In genomic region chr11:54931405-54932093, GRCm38 (mm10) we compare ENCODE assay signal across 8 mouse cellular contexts. TPM values are rescaled to one million over a fixed set of nuclear protein-coding genes. Genes with fewer than 3 reads are reported as not detected.
DNase-seq lines count a peak whose midpoint lies in the region; ATAC-seq and TF ChIP-seq lines count a peak whose summit lies in the region.
"Had no signal": no experiment of that assay in that cellular context is flagged by ENCODE, and none has a peak within 500 bp of the region (broad histone marks: within the 10 kb centered on the region; RNA-seq: fewer than 3 reads in every experiment).

No protein-coding gene starts in this region.

- H3K9ac ChIP-seq in intestine, postnatal 0 days (ENCODE audit: low read depth, low read length) = no peak overlapping the region
- no peak overlapping the region for H3K9ac ChIP-seq in intestine, embryonic 16.5 days (ENCODE audit: low read depth, low read length)
- H3K9ac ChIP-seq: limb, embryonic 12.5 days had no signal

- H3K9me3 ChIP-seq in intestine, postnatal 0 days (ENCODE audit: control insufficient read depth) = no peaks in the 10 kb centered on the region
- no peaks in the 10 kb centered on the region for H3K9me3 ChIP-seq in intestine, embryonic 16.5 days (ENCODE audit: control insufficient read depth, low read length)
- H3K9me3 ChIP-seq: limb, embryonic 12.5 days had no signal

- no peak overlapping the region for H3K4me2 ChIP-seq in intestine, postnatal 0 days (replicated peaks; ENCODE audit: low read depth)
- H3K4me2 ChIP-seq in intestine, embryonic 16.5 days (ENCODE audit: low read depth, low read length) = no peak overlapping the region
- H3K4me2 ChIP-seq: limb, embryonic 12.5 days had no signal

- no peak overlapping the region for H3K4me3 ChIP-seq in intestine, postnatal 0 days (ENCODE audit: low read depth, low read length)
- H3K4me3 ChIP-seq in intestine, embryonic 16.5 days (ENCODE audit: low read length) = no peak overlapping the region
- H3K4me3 ChIP-seq: limb, embryonic 12.5 days had no signal

- peaks cover 92% of the 10 kb centered on the region for H3K36me3 ChIP-seq in intestine, postnatal 0 days (ENCODE audit: control insufficient read depth, insufficient read depth)
- H3K36me3 ChIP-seq in intestine, embryonic 16.5 days (ENCODE audit: control insufficient read depth, insufficient read depth, low read length) = peaks cover 28% of the 10 kb centered on the region

- WGBS in intestine, postnatal 0 days = 74% methylated on average over 5 of the region's 5 CpGs
- 67% methylated on average over 5 of the region's 5 CpGs for WGBS in intestine, embryonic 16.5 days

- no peak for ATAC-seq in intestine, postnatal 0 days
- no peak for ATAC-seq in intestine, embryonic 16.5 days

- TF ChIP-seq CTCF in intestine, postnatal 0 days (IDR thresholded peaks at IDR 0.05; ENCODE audit: low read depth) = peak; percentile 86

- DNase-seq in CD8-positive naive resting alpha-beta T cell, adult 2 months (ENCODE audit: low read depth in 2 of 2, low spot score in 2 of 2) = peak; percentile 51 to 74
- peak; percentile 57 for DNase-seq in ZHBTc4 (ENCODE audit: low read depth, low spot score)
- peak; percentile 42 to 51 for DNase-seq in frontal cortex, postnatal 36 days (ENCODE audit: low spot score in 2 of 2)
- DNase-seq in lung, postnatal 36 days = peak; percentile 80
- peak; percentile 66 for DNase-seq in thymus, postnatal 0 days (ENCODE audit: low spot score)

- no peak overlapping the region for H3K27ac ChIP-seq in intestine, postnatal 0 days (ENCODE audit: low read depth, low read length)
- no peak overlapping the region for H3K27ac ChIP-seq in intestine, embryonic 16.5 days (ENCODE audit: low read length)
- H3K27ac ChIP-seq: limb, embryonic 12.5 days had no signal

- H3K27me3 ChIP-seq in intestine, postnatal 0 days (replicated peaks; ENCODE audit: control insufficient read depth, insufficient read depth, low read length) = no peaks in the 10 kb centered on the region
- H3K27me3 ChIP-seq in intestine, embryonic 16.5 days (replicated peaks; ENCODE audit: control insufficient read depth, insufficient read depth, low read length) = no peaks in the 10 kb centered on the region
- H3K27me3 ChIP-seq: limb, embryonic 12.5 days had no signal

- H3K4me1 ChIP-seq in intestine, postnatal 0 days (replicated peaks; ENCODE audit: control insufficient read depth, insufficient read depth, low read length) = 0 out of 2 replicates have a peak, but pooled peaks cover 5% of the 10 kb centered on the region
- H3K4me1 ChIP-seq in intestine, embryonic 16.5 days (ENCODE audit: control insufficient read depth, insufficient read depth, low read length) = peaks cover 11% of the 10 kb centered on the region

RNA-seq across cellular contexts. Expression of gene Gpx3, which starts 29.3 kb away (rescaled TPM):
- polyA plus RNA-seq in intestine, postnatal 0 days (2015; fragmentation: Nextera tagmentation; extraction: Ambion mirVana) = 6,664 and 6,785 TPM in 2 replicates
- polyA plus RNA-seq in intestine, embryonic 16.5 days (2015; fragmentation: Nextera tagmentation; extraction: Ambion mirVana) = 511 and 784 TPM in 2 replicates
- polyA plus RNA-seq in thymus, postnatal 0 days (2015; fragmentation: Nextera tagmentation; extraction: Ambion mirVana) = 17.0 and 20.4 TPM in 2 replicates

RNA-seq across cellular contexts. Expression of gene Tnip1, which starts 31.2 kb away (rescaled TPM):
- polyA plus RNA-seq in intestine, postnatal 0 days (2015; fragmentation: Nextera tagmentation; extraction: Ambion mirVana) = 29.9 and 30.3 TPM in 2 replicates
- polyA plus RNA-seq in intestine, embryonic 16.5 days (2015; fragmentation: Nextera tagmentation; extraction: Ambion mirVana) = 27.2 and 28.1 TPM in 2 replicates
- 40.6 and 40.8 TPM in 2 replicates for polyA plus RNA-seq in thymus, postnatal 0 days (2015; fragmentation: Nextera tagmentation; extraction: Ambion mirVana)

Comparison
In these comparisons a context has a peak if more than half of its experiments do, and no peak if none do; other contexts are left out.
1. RNA of gene Gpx3, which starts 29.3 kb away (polyA plus RNA-seq): 6,664 to 6,785 TPM in intestine, postnatal 0 days and 511 to 784 TPM in intestine, embryonic 16.5 days; 17.0 to 20.4 TPM in thymus, postnatal 0 days; every median in the first group is over 10 times any median in the second.
2. Peak in every context shown above with its lines, with median percentiles within 50 percentile points of each other: DNase-seq.